Mouse (Mus musculus): ENCODE data around the gene Snx6. TPM values are rescaled to one million over a fixed set of nuclear protein-coding genes. Genes with fewer than 3 reads are reported as not detected.
A peak's percentile ranks its signal among the peaks of the same experiment; 100 is the strongest.

The Snx6 gene
- total and polyA plus RNA-seq, 3 experiments, result 33.7 to 42.4 TPM; not detected in 1

DNA sequence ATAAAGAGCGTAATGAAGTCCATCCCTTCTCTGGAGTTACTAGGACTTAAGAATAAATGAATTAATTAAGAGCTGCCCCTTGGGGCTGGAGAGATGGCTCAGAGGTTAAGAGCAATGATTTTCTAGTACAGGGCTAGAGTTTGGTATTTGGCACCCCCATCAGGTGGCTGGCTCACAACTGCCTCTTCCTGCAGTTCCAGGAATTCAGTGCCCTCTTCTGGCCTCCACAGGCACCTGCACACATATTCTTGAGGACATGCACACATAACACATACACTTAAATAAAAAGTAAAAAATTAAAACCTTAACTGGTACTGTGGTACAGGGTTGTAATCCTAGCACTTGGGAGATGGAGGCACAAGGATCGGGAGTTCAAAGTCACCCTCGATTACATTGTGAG is 29.7 kb upstream of the Snx6 start (continued):
- TF ChIP-seq POLR2AphosphoS5 (IDR thresholded peaks at IDR 0.05; ENCODE audit: borderline replicate concordance, low read depth, low read length), result no peak

DNA sequence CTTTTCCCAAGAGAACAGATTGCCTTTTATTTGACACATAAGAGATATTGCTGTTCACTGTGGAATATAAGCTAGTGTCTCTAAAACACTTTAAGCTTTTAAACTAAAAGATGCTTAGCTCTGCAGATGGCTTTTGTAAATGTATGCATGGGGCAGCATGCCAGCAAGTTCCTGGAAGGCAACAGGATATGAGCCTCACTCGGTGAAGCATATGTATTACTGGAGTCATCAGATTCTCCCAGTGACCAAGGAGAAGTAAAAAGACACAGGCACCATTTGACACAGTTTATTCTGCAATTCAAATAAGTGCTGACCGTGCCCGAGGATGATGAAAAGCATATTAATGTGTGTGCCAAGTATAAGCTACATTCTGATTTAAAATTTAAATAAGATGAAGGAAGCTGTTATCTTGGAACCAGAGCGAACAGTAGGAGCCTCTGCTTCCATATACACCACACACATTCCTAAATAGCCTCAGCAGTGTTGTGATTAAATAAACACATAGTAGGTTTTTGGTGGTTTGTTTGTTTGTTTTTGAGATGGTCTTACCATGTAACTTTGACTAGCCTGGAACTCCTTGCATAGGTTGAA is 27.4 kb upstream of the Snx6 start:
- peak; percentile 70 for DNase-seq (ENCODE audit: low read depth, low spot score)
- no peaks in the 10 kb centered on the region; the same call in 1 of the 2 replicates for H3K79me2 ChIP-seq (ENCODE audit: control insufficient read depth, insufficient read depth, low read length, poor library complexity)
- H3K27ac ChIP-seq (ENCODE audit: control insufficient read depth, low read depth, low read length), result no peak overlapping the region
- no peaks in the 10 kb centered on the region for H3K27me3 ChIP-seq (ENCODE audit: control insufficient read depth in 1 of 2, insufficient read depth in 2 of 2, low read length in 2 of 2)
- no peaks in the 10 kb centered on the region for H3K9me3 ChIP-seq (replicated peaks; ENCODE audit: insufficient read depth, low read length)
- TF ChIP-seq ETS1 (IDR thresholded peaks at IDR 0.05; ENCODE audit: low read depth, low read length), result peak; percentile 58; the same call in 1 of the 2 replicates
- no peak for TF ChIP-seq MEF2A (IDR thresholded peaks at IDR 0.05; ENCODE audit: extremely low read depth, insufficient replicate concordance, low read depth, low read length, poor library complexity, severe bottlenecking)
- no peak for TF ChIP-seq POLR2A (IDR thresholded peaks at IDR 0.05; ENCODE audit: control insufficient read depth in 1 of 2, insufficient read depth in 1 of 2, low read depth in 1 of 2, low read length in 2 of 2, poor library complexity in 1 of 2)
- H3K4me1 ChIP-seq (ENCODE audit: control insufficient read depth in 1 of 2, insufficient read depth in 2 of 2, low read length in 2 of 2), result peaks cover 12 to 28% of the 10 kb centered on the region in 2 experiments
- no peak overlapping the region for H3K9ac ChIP-seq (ENCODE audit: control insufficient read depth, low read depth, low read length, poor library complexity, severe bottlenecking)
- no peak overlapping the region for H3K4me3 ChIP-seq (ENCODE audit: control insufficient read depth in 1 of 2, insufficient read depth in 1 of 2, low read depth in 2 of 2, low read length in 2 of 2)
- H3K36me3 ChIP-seq (ENCODE audit: control insufficient read depth in 1 of 2, insufficient read depth in 2 of 2, low read length in 2 of 2), result peaks cover 0 to 36% of the 10 kb centered on the region in 2 experiments; a peak in 2 of 4 replicates

DNA sequence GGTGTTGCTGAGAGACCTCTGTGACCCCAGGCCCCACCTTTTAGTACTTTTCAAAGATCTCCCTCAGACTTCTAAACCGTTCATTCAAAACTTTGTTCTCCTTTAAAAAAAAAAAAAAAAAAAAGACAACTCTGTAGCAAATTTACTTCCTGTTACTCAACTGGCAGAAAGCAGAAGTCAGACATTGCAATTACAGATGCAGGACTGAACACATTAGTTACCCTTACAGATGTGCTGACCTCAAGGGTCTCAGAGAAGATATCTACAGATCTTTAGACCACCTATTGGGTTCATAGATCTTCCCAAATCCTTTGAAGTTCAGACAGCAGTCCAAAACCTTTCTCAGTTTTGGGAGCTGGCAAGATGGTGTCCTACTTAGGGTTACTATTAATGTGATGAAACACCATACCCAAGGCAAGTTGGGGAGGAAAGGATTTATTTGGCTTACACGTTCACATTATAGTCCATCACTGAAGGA is 25.2 kb upstream of the Snx6 start:
- Histone ChIP-seq H3K4me3 (ENCODE audit: control insufficient read depth in 1 of 2, insufficient read depth in 1 of 2, low read depth in 2 of 2, low read length in 2 of 2) (peak overlapping the region; percentile 5 to 29), H3K4me1 (ENCODE audit: control insufficient read depth in 1 of 2, insufficient read depth in 2 of 2, low read length in 2 of 2) (peaks cover 12 to 28% of the 10 kb centered on the region in 2 experiments), H3K9ac (ENCODE audit: control insufficient read depth, low read depth, low read length, poor library complexity, severe bottlenecking) (peak overlapping the region; percentile 75), H3K9me3 (replicated peaks; ENCODE audit: insufficient read depth, low read length) (no peaks in the 10 kb centered on the region), H3K27me3 (ENCODE audit: control insufficient read depth in 1 of 2, insufficient read depth in 2 of 2, low read length in 2 of 2) (no peaks in the 10 kb centered on the region), H3K36me3 (ENCODE audit: control insufficient read depth in 1 of 2, insufficient read depth in 2 of 2, low read length in 2 of 2) (peaks cover 0 to 36% of the 10 kb centered on the region in 2 experiments; a peak in 2 of 4 replicates), H3K79me2 (ENCODE audit: control insufficient read depth, insufficient read depth, low read length, poor library complexity) (no peaks in the 10 kb centered on the region; the same call in 1 of the 2 replicates), H3K27ac (ENCODE audit: control insufficient read depth, low read depth, low read length) (peak overlapping the region; percentile 94)
- DNase-seq (ENCODE audit: low read depth, low spot score), result peak; percentile 83
- TF ChIP-seq TAL1 (IDR thresholded peaks at IDR 0.05; ENCODE audit: low read length) (no peak), POLR2A (IDR thresholded peaks at IDR 0.05; ENCODE audit: control insufficient read depth in 1 of 2, insufficient read depth in 1 of 2, low read depth in 1 of 2, low read length in 2 of 2, poor library complexity in 1 of 2) (peak in 1 of 2 experiments; percentile 63; a peak in 2 of 4 replicates), ZMIZ1 (IDR thresholded peaks at IDR 0.05; ENCODE audit: low read depth, low read length) (0 out of 2 replicates have a peak, but pooled peaks have one; percentile 51), NELFE (IDR thresholded peaks at IDR 0.05; ENCODE audit: low read depth, low read length) (0 out of 2 replicates have a peak, but pooled peaks have one; percentile 24), JUND (IDR thresholded peaks at IDR 0.05; ENCODE audit: low read depth, low read length) (no peak), ZKSCAN1 (IDR thresholded peaks at IDR 0.05; ENCODE audit: low read depth, low read length) (peak; percentile 56; the same call in 1 of the 2 replicates), ZC3H11A (IDR thresholded peaks at IDR 0.05; ENCODE audit: low read depth, low read length) (no peak), MYC (IDR thresholded peaks at IDR 0.05; ENCODE audit: low read depth, low read length) (peak; percentile 78), POLR2AphosphoS5 (IDR thresholded peaks at IDR 0.05; ENCODE audit: borderline replicate concordance, low read depth, low read length) (no peak), EP300 (IDR thresholded peaks at IDR 0.05; ENCODE audit: low read depth in 1 of 2, low read length in 2 of 2) (peak; percentile 52 to 70; a peak in 3 of 4 replicates), ETS1 (IDR thresholded peaks at IDR 0.05; ENCODE audit: low read depth, low read length) (peak; percentile 65), TBP (IDR thresholded peaks at IDR 0.05; ENCODE audit: low read depth, low read length) (peak; percentile 66; the same call in 1 of the 2 replicates), BHLHE40 (IDR thresholded peaks at IDR 0.05; ENCODE audit: borderline replicate concordance, low read depth, low read length) (no peak), UBTF (IDR thresholded peaks at IDR 0.05; ENCODE audit: borderline replicate concordance, insufficient read depth, low read depth, low read length) (no peak), ELF1 (IDR thresholded peaks at IDR 0.05; ENCODE audit: low read depth, low read length) (peak; percentile 71; the same call in 1 of the 2 replicates), SIN3A (IDR thresholded peaks at IDR 0.05; ENCODE audit: low read length) (peak; percentile 86), RAD21 (IDR thresholded peaks at IDR 0.05; ENCODE audit: low read depth, low read length) (no peak), HCFC1 (IDR thresholded peaks at IDR 0.05; ENCODE audit: low read depth, low read length) (peak; percentile 66), GABPA (IDR thresholded peaks at IDR 0.05; ENCODE audit: low read depth, low read length) (no peak), TCF12 (IDR thresholded peaks at IDR 0.05; ENCODE audit: low read depth, low read length) (peak; percentile 52), USF1 (IDR thresholded peaks at IDR 0.05; ENCODE audit: low read depth, low read length) (no peak), MAFK (IDR thresholded peaks at IDR 0.05; ENCODE audit: borderline replicate concordance, low read depth, low read length) (no peak), MYB (IDR thresholded peaks at IDR 0.05; ENCODE audit: low read depth, low read length) (no peak), ZNF384 (IDR thresholded peaks at IDR 0.05; ENCODE audit: low read depth, low read length) (peak; percentile 99), GATA1 (IDR thresholded peaks at IDR 0.05; ENCODE audit: low read depth, low read length) (0 out of 2 replicates have a peak, but pooled peaks have one; percentile 12)

Measured in MEL (cell line).